Mouse (Mus musculus) layer of hippocampus, adult 2 months (tissue): ENCODE data around the gene Amz1. TPM values are rescaled to one million over a fixed set of nuclear protein-coding genes. Genes with fewer than 3 reads are reported as not detected.

ENCODE experiments used
- DNase-seq, 2 experiments: peaks; one replicate each; pipeline ENCODE4 v3.0.0; 2022; ENCODE audit warnings: low spot score in 2 of 2
- H3K27ac ChIP-seq: fragments of 200-600 bp; 2 replicates; pipeline ENCODE4 v1.8.1; 2022
- H3K4me3 ChIP-seq: fragments of 200-600 bp; 2 replicates; pipeline ENCODE4 v1.8.1; 2022; ENCODE audit warnings: mild to moderate bottlenecking
- CTCF ChIP-seq: fragments of 200-600 bp; conservative IDR thresholded peaks from 2 replicates; pipeline ENCODE4 v1.8.1; 2022; ENCODE audit warnings: antibody characterized with exemption, mild to moderate bottlenecking, moderate library complexity
- long read RNA-seq, 2 experiments: library from polyadenylated mRNA; stranded (forward); transcript quantifications; one replicate each; pipeline ENCODE4 v2.0.0; 2021; ENCODE audit warnings: borderline mapping rate in 2 of 2
- total RNA-seq, 2 experiments: library from RNA; stranded (reverse); gene quantifications; 2 replicates each; pipeline ENCODE4 v1.2.3; 2021

The Amz1 gene
- 10 to 100 TPM; 13.8 to 13.9 TPM for total RNA-seq
- long read RNA-seq, experiment 1, partial matches to known transcripts: 3 of 5 reads
- long read RNA-seq, experiment 1, other reads (novel, unspliced or antisense): 1 of 5 reads
- long read RNA-seq, experiment 2, full-length matches to known transcripts: 4 of 14 reads
- long read RNA-seq, experiment 2, partial matches to known transcripts: 5 of 14 reads
- long read RNA-seq, experiment 2, other reads (novel, unspliced or antisense): 5 of 14 reads

DNA sequence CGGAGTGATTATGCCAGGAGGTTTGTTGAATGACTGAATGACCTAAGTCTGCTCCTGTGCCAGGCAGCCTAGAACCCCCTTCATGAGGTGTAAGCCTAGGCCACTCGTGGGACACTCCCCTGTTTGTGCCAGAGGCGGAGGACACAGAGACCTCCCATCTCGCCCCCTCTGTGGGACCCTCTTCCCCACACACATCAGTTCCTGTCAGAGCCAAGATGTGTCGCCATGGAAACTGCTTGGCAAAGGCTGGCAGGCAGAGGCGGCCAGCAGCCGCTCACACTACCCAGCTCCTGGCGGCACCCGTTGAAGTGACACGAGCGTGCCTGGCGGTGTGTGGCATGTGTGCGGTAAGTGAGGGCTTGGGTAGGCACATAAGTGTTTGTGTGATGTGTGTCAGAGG is at the start of gene Amz1:
Amz1 (plus strand) TSS at position 306 of the 400 bp plus-strand sequence.
- peak; percentile 64 to 75 for DNase-seq
- H3K27ac ChIP-seq: peak within 1 kb of the TSS; percentile 79
- TF ChIP-seq CTCF: peak; percentile 36; the same call in 1 of the 2 replicates
- peak within 1 kb of the TSS; percentile 43 for H3K4me3 ChIP-seq

DNA sequence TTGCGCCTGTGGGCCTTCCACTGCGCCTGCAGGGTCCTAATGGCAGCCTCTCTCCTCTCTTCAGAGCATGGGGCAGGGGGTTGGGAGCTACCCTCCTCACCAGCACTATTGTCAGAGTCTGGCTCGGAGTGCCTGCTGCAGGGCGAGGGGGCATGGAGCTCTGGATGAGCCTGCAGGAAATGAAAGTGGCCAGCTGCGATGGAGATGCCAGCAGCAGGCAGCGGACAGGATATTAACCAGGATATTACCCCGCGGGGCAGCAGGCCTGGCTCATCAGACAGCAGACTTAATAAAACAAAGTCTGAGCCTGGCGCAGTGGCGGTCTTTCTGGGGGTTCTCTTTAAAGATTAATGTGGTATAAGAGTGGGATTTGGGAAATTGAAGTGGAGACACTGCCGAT is 48.8 kb upstream of the Amz1 start:
- Histone ChIP-seq H3K27ac (no peak overlapping the region), H3K4me3 (no peak overlapping the region)
- DNase-seq: no peak
- TF ChIP-seq CTCF: no peak

DNA sequence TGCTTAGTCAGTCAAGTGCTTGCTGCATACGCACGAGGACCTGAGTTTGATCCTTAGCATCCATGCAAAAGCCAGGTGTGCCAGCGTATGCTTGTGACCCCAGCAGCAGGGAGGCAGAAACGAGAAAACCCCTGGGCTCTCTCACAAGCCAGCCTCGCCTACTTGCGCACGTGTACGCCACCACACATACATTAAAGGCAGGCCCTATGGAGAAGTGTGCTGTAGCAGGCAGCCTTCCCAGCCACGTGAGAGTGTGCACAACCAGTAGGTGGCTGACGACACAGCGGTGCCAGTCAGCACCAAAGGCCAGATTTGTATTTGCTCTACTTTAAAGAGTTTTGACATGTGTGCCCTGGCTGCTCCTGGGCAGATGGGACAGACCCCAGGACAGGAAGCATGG is 48.3 kb upstream of the Amz1 start:
- DNase-seq: no peak
- no peak for TF ChIP-seq CTCF
- no peak overlapping the region for H3K4me3 ChIP-seq
- H3K27ac ChIP-seq: no peak overlapping the region

DNA sequence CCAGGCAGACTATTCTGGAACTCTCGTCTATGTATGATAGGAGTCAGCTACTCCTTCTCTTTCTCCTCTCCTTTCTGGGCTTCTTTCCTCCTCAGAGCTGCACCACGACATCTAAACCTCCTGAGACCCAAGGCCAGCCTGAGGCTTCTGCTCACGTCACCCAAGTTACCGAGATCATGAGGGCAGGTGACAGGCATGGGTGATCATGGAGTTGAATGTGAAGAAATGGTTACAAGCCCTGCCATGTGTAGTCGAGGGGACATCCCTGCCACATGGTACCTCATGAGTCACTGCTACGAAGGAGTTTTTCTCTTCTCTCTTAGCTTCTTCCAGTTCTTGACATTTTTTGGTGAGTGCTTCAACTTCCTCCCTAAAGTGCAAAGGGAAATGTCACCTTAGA is 46.8 kb upstream of the Amz1 start:
- Histone ChIP-seq H3K27ac (no peak overlapping the region), H3K4me3 (no peak overlapping the region)
- TF ChIP-seq CTCF: no peak
- no peak for DNase-seq

DNA sequence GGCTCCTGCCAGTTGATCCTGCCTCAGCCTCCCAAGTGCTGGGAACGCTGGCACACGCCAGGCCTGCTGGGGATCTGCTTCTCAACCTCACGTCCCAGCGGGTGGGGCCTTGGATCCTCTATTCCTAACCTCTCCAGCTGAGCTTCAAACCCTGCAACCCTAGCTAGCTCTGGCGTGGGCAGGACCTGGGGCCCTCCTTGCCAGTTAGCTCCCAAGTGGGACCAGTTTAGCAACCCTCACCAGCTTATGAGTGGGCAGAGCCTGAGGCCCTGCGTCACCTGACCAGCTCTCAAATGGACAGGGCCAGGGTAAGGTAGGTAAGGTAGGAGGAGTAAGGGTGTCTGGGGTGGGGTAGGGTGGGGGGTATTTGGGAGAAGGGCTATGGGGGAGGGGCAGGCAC is 43.9 kb upstream of the Amz1 start:
- H3K4me3 ChIP-seq: no peak overlapping the region
- H3K27ac ChIP-seq: no peak overlapping the region
- DNase-seq: no peak
- TF ChIP-seq CTCF: no peak

DNA sequence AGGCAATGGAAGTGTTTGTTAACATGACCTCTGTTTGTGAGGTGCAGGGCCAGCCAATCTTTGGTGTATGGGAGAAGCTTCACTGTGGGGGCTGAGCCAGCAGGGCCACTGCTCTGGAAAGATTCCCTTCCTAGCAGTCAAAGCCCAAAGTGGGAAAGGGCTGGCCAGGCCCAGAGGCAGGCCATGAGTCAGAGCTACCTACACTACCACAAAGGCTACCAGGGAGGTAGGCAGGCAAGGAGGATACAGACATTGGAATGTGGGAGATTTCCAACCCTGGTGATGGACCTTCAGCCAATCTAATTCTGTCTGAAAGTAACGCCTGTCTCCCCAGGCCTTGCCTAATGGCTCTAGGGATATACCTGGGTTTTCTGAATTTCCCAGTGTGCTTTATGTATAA is 43.0 kb upstream of the Amz1 start:
- no peak overlapping the region for H3K27ac ChIP-seq
- H3K4me3 ChIP-seq: no peak overlapping the region
- DNase-seq: no peak
- no peak for TF ChIP-seq CTCF

DNA sequence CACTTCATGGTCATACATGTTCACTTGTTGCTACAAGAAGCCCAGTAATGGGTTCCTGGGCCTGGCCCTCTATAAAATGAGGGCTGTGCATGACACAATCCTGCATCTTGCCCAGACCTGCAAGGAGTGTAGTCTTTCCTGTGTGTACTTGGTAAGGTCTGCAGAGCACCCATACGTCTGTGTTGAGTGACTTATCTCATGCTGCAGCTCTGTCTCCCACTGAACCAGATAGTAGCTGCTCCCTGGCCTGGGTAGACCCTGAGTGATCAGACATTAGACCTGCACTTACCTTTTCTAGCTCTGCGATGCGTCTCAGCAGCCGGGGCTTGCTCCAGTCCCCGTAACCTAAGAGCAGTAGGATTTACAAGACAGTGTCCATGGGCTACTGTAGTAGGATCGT is 41.8 kb upstream of the Amz1 start:
- no peak for DNase-seq
- H3K4me3 ChIP-seq: no peak overlapping the region
- TF ChIP-seq CTCF: no peak
- no peak overlapping the region for H3K27ac ChIP-seq

DNA sequence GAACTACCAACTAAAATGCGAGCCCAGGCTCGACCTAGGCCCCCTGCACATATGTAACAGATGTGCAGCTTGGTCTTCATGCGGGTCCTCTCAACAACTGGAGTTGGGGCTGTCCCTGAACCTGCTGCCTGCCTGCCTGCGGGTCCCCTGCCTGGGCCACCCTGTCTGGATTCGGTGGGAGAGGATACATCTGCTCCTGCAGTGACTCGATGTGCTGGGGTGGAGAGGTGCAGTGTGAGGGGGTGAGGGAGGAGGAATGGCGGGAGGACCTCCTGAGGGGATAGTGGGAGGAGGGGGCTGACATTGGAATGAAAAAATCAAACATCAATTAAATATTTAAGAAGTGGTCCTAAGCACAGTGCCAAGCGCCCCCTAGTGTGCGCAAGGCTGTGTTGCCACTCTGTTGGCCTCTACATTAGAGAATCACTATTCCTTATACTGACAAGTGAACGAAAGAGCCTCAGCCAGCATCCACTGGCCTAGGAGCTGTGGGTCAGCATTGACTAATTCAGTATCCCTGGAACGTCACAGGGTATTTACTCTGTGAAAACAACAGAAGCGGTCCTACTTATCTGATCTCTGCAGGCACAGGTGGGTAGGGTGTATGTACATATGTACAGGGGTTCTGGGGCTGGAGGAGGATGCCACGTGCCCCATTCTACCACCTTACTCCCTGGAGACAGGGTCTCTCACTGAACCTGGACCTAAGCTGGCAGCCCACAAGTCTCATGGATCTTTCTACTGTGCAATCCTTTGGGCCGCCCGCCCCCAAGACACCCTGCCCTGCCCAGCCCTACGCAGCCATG is 39.4 kb upstream of the Amz1 start:
- no peak for DNase-seq
- Histone ChIP-seq H3K4me3 (no peak overlapping the region), H3K27ac (no peak overlapping the region)
- peak; percentile 96 for TF ChIP-seq CTCF

DNA sequence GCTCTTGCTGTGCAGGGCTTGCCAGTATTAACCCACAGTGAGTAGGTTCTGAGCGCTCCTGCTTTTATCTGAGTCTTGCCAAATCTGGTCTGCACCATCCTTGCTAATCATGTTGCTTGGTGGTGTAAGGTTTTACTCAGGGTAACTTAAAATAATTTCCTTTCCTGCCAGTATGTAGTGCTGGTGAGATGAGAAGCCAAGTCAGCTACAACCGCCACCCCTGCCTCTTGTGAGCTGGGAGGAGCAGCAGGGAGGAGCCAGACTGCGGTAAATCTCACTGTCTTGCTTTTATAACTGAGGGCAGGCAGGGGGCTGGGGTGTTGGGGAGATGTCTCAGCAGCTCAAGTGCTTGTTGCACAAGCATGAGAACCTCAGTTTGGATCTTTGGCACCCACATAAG is 35.5 kb upstream of the Amz1 start:
- peak overlapping the region; percentile 41 for H3K27ac ChIP-seq
- no peak for TF ChIP-seq CTCF

DNA sequence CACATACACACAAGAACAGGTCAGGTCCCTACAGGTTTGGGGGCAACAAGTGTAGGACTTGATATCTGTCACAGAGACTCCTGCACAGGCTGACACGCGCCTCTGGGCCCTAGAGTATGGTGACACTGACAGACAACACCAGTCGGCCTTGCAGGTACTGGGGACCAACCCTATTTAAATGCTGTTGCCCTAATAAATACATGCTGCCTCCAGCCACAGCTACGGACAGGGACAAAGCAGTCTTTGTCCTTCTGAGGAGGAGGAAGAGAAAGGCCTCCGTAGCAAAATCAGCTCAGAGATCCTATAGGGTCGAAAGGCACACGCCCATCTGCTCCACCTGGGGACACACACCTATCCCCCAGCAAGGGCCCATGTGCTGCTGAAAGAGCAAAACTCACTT is 27.9 kb upstream of the Amz1 start:
- H3K27ac ChIP-seq: no peak overlapping the region
- DNase-seq: no peak
- TF ChIP-seq CTCF: no peak
- no peak overlapping the region for H3K4me3 ChIP-seq

More for the DNA sequence above, 35.5 kb upstream of the Amz1 start:
- DNase-seq: no peak
- H3K4me3 ChIP-seq: no peak overlapping the region

DNA sequence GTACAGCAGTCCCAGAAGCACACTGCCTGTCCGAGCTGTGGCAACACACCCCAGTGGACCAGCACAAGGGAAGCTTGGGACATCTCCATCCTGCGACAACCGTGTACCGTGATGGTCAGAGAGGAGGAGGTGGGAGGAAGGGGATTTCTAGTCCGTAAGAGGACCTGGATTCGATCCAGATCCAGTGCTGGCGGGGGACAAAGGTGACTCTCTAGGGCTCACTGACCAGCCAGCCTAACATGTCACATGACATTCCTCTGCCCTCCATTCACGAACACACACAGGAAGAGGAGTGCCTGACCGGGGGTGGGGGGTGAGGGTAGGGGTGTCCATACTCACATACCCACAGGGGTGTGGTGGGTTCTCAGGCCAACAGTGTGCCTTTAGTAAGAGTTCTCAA is 24.2 kb upstream of the Amz1 start:
- no peak for TF ChIP-seq CTCF
- no peak for DNase-seq
- Histone ChIP-seq H3K4me3 (no peak overlapping the region), H3K27ac (no peak overlapping the region)

DNA sequence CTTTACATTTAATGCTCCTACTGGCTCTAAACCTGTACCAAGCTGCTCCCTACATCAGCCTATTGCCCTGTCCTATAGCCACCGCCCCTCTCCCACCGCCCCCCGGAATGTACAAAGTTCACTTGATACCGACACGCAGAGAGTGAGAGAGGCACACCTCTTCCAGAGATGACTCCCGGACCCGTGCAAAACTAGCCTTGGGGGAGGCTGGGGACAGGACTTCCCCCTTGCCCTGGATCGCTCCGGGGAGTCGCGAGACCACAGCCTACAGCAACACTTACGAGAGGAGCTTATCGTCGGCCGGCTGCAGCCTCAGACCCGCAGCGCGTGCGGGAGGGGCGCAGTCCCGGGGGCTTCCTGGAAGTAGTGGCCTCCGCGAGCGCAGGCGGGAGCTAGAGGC is 22.3 kb upstream of the Amz1 start:
- H3K4me3 ChIP-seq: peak overlapping the region; percentile 95
- H3K27ac ChIP-seq: peak overlapping the region; percentile 98
- no peak for DNase-seq
- no peak for TF ChIP-seq CTCF

DNA sequence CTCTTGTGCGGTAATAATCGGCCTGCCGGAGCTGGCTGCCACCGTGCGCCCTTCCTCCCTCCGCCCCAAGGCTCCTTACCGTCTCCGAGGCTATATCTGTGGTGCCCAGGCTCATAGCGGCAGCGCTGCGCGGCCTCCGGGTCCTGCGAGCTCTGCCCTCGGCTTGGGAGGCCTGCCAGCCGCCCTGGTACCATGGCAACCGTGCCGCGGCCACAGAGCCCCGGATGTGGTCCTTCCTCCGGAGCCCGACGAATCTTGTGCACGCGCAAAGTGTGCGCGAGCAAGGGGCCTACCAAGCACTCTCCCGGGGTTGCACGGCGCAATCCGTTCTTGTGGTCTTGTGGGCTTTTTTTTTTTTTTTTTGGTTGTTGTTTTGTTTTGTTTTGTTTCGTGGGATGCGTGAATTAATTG is 21.8 kb upstream of the Amz1 start, which contains the start of gene Iqce:
Iqce (minus strand) TSS at position 276 of the 411 bp plus-strand sequence.
- peak within 1 kb of the TSS; percentile 98 for H3K27ac ChIP-seq
- DNase-seq: peak; percentile 93 to 96
- peak; percentile 21; the same call in 1 of the 2 replicates for TF ChIP-seq CTCF
- H3K4me3 ChIP-seq: peak within 1 kb of the TSS; percentile 95
